Mouse (Mus musculus): ENCODE data around the gene Dlgap1. TPM values are rescaled to one million over a fixed set of nuclear protein-coding genes. Genes with fewer than 3 reads are reported as not detected.

Dlgap1 gene
- 1.7 and 2.4 TPM in 2 replicates for polyA plus RNA-seq (2016; fragmentation: Nextera tagmentation; extraction: Ambion mirVana)

DNA sequence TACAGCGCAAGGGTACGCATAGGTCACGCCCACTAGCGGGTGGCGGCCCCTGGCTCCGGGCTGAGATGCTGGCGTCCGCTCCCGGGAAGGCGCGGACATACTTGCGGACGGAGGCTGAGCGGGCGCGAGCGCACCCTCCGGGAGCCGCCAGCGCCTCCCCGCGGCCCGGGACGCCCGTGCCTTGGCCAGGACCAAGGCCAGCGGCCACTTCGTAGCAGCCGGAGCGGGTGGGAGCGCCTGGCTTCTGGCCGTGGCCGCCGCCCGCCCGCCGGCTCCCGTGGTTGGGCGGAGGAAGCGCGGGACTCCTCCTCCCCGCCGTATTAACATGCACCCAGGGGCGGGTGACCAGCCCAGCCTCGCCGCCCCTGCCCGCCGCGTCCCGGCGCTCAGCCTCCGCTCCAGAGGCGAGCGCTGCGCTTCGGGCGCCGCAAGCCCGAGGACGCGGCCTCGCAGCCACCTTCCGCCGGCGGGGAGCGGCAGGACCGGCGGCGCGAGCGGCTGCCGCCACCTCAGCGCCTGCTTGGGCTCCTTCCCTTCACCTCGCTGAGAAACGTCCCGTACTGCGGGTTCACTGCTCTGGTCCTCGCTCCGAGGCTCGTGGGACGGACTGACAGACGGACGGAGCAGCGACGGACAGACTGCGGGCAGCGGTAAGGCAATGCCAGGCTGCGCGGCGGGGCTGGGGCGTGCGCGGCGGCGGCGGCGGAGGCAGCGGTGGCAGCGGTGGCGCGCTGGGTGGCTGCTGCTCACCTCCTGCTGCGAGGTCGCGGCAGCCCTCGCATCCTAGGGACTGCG lies at the start of gene Dlgap1:
Gene Dlgap1, plus strand, starts transcription at position 53 of the 795 bp plus-strand sequence.
- peak; percentile 82 for DNase-seq (ENCODE audit: low spot score)
- Histone ChIP-seq H3K27me3 (ENCODE audit: insufficient read depth, poor library complexity, severe bottlenecking) (peaks cover 40% of the 10 kb centered on the region), H3K4me1 (replicated peaks) (peaks cover 18% of the 10 kb centered on the region), H3K27ac (peak within 1 kb of the TSS; percentile 69), H3K36me3 (no peaks in the 10 kb centered on the region), H3K4me3 (peak within 1 kb of the TSS; percentile 71), H3K9me3 (no peaks in the 10 kb centered on the region)
- under 1% methylated on average over 104 of the region's 105 CpGs for WGBS

DNA sequence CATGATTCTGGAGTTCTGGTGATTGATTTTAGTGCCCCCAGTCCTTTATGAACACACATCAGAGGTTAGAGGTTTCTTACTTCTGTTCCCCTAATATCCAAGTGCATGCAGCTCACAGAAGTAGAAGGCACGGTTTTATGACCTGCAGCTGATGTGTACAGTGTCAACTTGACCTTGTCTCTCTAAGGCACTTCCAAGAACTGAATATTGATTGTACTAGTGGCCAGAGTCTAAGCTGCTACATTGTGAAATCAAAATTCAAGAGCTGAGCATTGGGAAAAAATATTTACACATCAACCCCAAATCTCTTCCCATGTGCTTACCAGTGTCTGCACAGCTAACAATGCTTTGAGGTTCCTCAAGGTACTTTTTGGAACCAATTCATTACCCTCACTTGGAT lies 13.9 kb upstream of the Dlgap1 start:
- H3K9me3 ChIP-seq = no peaks in the 10 kb centered on the region
- H3K27me3 ChIP-seq (ENCODE audit: insufficient read depth, poor library complexity, severe bottlenecking) = no peaks in the 10 kb centered on the region
- DNase-seq (ENCODE audit: low spot score) = no peak
- whole genome bisulfite sequencing = 77% methylated on average over 1 of the region's 1 CpGs
- H3K36me3 ChIP-seq = no peaks in the 10 kb centered on the region
- no peak overlapping the region for H3K4me3 ChIP-seq
- H3K27ac ChIP-seq = no peak overlapping the region
- H3K4me1 ChIP-seq (replicated peaks) = no peaks in the 10 kb centered on the region

DNA sequence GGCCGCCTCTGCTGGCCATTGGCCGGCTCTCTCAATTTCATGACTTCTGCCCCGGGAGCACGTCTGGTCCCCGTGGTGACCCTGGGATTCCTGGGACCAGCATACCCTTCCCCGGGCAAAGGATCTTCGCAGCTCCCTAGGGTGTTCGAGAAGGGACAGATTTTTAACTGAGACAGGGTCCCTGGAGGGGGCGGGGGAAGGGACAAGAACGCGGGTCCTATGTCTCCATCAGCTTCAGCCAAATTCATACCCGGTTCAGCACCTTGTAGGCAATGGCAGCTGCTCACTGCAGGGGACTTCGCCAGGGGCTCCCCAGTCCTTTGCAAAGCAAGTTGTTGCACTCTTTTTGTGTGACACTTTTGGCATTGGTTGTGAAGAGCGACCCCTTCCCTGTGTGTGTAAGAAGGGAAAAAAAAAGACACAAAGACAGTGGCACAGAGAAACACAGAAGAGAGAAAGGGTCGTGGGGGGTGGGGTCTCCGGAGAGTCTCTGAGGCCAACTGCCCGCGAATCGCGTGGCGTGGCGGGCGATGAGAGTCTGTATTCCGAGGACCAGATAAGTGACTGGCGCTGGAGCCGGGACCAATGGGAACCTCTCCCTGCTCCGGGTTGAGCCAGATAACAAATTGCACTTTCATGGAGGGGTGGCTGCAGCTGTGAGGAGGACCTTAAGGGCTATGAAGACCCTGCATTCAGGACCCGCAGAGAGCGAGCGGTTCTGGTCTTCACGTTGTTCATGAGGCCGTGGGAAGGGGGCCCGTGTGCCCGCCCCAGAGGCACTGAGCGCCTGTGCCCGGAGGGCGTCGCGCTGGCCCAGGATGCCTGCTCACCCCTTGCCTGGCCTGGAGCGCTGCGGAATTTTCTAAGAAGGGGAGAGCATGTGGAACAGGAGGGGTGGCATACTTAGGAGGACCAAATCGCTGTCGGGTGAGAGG lies 1.2 kb downstream of the Dlgap1 start:
- Histone ChIP-seq H3K27me3 (ENCODE audit: insufficient read depth, poor library complexity, severe bottlenecking) (peaks cover 40% of the 10 kb centered on the region), H3K4me1 (replicated peaks) (peaks cover 18% of the 10 kb centered on the region), H3K9me3 (no peaks in the 10 kb centered on the region), H3K4me3 (peak overlapping the region; percentile 71), H3K27ac (peak overlapping the region; percentile 69), H3K36me3 (no peaks in the 10 kb centered on the region)
- WGBS = under 1% methylated on average over 43 of the region's 43 CpGs
- peak; percentile 35 for DNase-seq (ENCODE audit: low spot score)

DNA sequence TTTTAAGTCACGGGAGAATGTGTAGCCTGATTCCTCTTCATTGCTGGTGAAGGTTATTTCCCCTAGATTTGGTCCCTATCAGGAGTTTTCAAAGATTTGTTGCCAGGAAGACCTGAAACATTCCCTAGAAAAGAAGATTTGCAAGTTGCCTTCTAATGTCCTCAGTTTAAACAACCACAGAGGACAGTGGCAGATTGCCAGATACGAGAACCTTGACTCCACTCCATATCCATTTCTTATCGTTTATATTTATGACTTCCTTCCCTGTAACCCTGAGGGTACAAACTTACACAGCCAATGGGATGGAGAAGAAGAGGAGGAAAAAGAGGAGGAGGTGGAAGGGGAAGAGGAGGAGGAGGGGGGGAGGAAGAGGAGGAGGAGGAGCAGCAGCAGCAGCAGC lies 4.2 kb downstream of the Dlgap1 start:
- H3K36me3 ChIP-seq = no peaks in the 10 kb centered on the region
- no peaks in the 10 kb centered on the region for H3K9me3 ChIP-seq
- H3K27me3 ChIP-seq (ENCODE audit: insufficient read depth, poor library complexity, severe bottlenecking) = peaks cover 40% of the 10 kb centered on the region
- no peak for DNase-seq (ENCODE audit: low spot score)
- H3K27ac ChIP-seq = no peak overlapping the region
- WGBS = 86% methylated on average over 3 of the region's 3 CpGs
- peaks cover 18% of the 10 kb centered on the region for H3K4me1 ChIP-seq (replicated peaks)
- no peak overlapping the region for H3K4me3 ChIP-seq

DNA sequence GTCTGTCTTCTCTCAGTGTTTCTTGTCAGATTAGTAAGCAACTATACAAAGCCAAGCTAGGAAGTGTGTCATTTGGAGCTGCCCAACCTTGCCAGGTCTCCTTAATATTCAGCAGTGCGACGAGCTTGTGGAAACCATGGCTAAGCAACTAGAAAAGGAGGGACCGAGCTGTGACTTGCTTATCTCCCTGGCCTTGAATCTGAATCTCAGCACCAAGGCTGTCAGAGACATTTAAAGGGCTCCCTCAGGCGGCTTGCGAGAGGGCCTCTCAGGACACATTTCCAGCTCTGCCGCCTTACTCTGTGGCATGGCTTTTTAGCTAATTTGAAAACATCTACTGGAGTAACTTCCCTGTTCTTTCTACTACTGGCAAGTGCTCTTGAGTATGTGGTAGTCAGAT lies 5.1 kb downstream of the Dlgap1 start:
- whole genome bisulfite sequencing = 73% methylated on average over 6 of the region's 6 CpGs

DNA sequence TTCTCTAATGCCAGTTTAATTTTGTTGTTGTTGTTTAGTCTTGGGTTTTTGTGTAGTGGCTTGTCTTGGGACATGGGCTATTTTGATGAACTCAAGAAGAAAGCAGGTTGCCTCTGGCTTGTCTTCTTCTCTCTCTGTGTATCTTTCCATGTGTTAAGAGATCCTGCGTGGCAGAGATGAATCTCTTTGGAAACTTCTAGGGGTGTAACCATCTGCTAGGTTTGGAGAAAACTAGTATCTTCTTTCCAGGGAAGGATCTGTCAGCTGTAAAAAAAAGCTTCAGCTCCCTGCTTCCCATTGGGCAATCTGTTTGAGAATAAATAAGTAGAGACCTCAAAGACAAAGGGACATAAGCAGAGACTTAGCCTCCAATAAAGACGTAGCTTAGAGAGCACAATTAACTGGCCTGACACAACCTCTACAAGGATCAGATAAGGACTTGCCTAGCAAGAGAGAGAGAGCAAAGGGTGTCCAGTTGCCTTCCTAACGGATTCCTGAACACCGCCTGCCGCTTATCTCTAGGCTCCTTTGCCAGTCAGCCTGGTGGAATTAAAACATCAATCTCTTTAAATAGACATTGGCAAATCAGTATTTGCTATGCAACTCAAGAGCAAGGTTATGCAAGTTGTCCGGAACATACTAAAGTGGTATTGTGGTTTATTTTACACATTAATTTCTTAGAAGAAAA lies 13.5 kb downstream of the Dlgap1 start:
- WGBS = 86% methylated on average over 6 of the region's 6 CpGs
- no peaks in the 10 kb centered on the region for H3K27me3 ChIP-seq (ENCODE audit: insufficient read depth, poor library complexity, severe bottlenecking)
- H3K27ac ChIP-seq = no peak overlapping the region
- H3K36me3 ChIP-seq = no peaks in the 10 kb centered on the region
- DNase-seq (ENCODE audit: low spot score) = no peak
- no peaks in the 10 kb centered on the region for H3K9me3 ChIP-seq
- no peaks in the 10 kb centered on the region for H3K4me1 ChIP-seq (replicated peaks)
- H3K4me3 ChIP-seq = no peak overlapping the region

More for the DNA sequence above, 5.1 kb downstream of the Dlgap1 start:
- peaks cover 40% of the 10 kb centered on the region for H3K27me3 ChIP-seq (ENCODE audit: insufficient read depth, poor library complexity, severe bottlenecking)
- H3K36me3 ChIP-seq = no peaks in the 10 kb centered on the region
- peaks cover 15% of the 10 kb centered on the region for H3K4me1 ChIP-seq (replicated peaks)
- H3K4me3 ChIP-seq = no peak overlapping the region
- no peak overlapping the region for H3K27ac ChIP-seq
- H3K9me3 ChIP-seq = no peaks in the 10 kb centered on the region
- DNase-seq (ENCODE audit: low spot score) = no peak

DNA sequence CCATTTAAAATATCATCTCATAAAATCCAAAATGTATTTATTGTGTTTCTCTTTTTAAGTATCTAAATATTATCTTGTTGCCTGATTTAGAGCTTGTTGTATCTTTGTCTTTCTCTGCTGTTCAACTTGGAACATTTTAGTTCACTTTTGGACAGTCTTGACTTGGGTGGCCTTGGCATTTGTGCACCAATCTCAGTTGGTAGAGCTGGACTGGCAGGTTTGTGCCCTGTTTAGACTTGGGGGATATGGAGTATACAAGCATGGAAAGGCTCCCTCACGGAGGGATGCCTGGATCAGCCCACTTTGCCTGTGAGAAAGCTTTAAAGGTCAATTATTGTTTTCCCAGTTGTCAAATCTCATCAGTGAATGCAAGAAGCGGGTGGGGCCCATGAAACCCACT lies 27.5 kb downstream of the Dlgap1 start:
- H3K27me3 ChIP-seq (ENCODE audit: insufficient read depth, poor library complexity, severe bottlenecking) = no peaks in the 10 kb centered on the region
- DNase-seq (ENCODE audit: low spot score) = no peak
- H3K27ac ChIP-seq = no peak overlapping the region
- no peaks in the 10 kb centered on the region for H3K36me3 ChIP-seq
- no peak overlapping the region for H3K4me3 ChIP-seq
- H3K4me1 ChIP-seq (replicated peaks) = no peaks in the 10 kb centered on the region
- H3K9me3 ChIP-seq = no peaks in the 10 kb centered on the region
- 79% methylated on average over 2 of the region's 2 CpGs for WGBS

DNA sequence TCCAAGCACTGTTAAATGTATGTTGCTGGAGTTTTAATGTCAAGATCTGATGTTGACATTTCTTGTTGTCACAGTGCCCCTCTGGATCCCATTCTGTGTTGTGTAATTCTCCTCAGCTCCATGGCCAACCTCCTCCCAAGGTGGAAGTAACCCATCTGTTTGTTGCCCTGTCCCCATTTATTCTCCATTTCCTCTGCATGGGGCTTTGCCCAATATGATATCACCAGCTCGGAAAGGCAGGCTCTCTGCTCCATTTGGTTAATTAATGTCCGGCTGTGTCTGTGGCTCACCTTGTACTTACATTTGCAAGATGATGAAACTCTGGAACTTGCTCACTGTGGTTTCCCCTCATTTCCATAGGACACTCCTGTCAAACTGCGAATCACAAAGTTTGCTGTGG lies 33.2 kb downstream of the Dlgap1 start:
- 86% methylated on average over 3 of the region's 3 CpGs for WGBS
- no peak overlapping the region for H3K4me3 ChIP-seq
- H3K27me3 ChIP-seq (ENCODE audit: insufficient read depth, poor library complexity, severe bottlenecking) = no peaks in the 10 kb centered on the region
- no peak for DNase-seq (ENCODE audit: low spot score)
- no peak overlapping the region for H3K27ac ChIP-seq
- no peaks in the 10 kb centered on the region for H3K9me3 ChIP-seq
- no peaks in the 10 kb centered on the region for H3K36me3 ChIP-seq
- no peaks in the 10 kb centered on the region for H3K4me1 ChIP-seq (replicated peaks)

DNA sequence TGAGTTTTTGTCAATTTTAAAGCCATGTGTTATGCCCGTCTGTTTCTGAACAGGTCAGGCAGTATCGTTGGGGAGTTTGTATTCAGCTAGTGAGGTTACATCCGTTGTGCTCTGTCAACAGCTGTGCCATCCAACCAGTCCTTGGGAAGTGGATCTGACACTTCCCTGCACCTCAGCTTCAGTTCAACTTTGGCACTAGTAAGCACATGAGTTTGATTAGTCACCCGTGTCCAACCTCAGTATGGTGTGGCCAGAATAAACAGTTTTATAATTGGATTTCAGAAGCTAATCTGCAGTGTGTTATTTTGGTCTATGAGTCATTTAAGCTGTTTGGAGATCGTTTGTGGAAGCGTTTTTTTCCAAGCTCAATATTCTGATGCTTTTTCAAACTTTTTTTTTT lies 35.8 kb downstream of the Dlgap1 start:
- Histone ChIP-seq H3K27ac (no peak overlapping the region), H3K27me3 (ENCODE audit: insufficient read depth, poor library complexity, severe bottlenecking) (no peaks in the 10 kb centered on the region), H3K4me3 (no peak overlapping the region), H3K9me3 (no peaks in the 10 kb centered on the region), H3K4me1 (replicated peaks) (no peaks in the 10 kb centered on the region), H3K36me3 (no peaks in the 10 kb centered on the region)
- no peak for DNase-seq (ENCODE audit: low spot score)
- WGBS = 85% methylated on average over 6 of the region's 6 CpGs

DNA sequence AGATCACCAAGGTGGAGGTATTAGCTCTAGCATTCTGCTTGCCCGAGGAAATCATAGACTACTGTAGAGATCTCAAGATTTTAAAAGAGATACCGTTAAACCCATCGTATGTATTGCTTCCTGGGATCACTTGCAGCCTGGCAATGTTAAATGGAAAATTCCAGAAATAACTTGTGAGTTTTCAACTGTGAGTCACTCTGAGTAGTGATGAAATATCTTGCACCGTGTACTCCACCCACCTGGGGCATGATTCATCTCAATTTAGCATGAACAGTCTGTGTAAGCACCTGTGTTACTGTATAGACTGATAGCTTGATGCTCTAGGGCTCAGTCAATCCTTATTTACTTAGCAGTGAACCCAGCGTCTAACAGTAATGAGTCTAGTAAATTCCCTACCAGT lies 38.7 kb downstream of the Dlgap1 start:
- WGBS = 91% methylated on average over 5 of the region's 5 CpGs
- Histone ChIP-seq H3K27ac (no peak overlapping the region), H3K27me3 (ENCODE audit: insufficient read depth, poor library complexity, severe bottlenecking) (no peaks in the 10 kb centered on the region), H3K9me3 (no peaks in the 10 kb centered on the region), H3K4me1 (replicated peaks) (no peaks in the 10 kb centered on the region), H3K4me3 (no peak overlapping the region), H3K36me3 (no peaks in the 10 kb centered on the region)
- no peak for DNase-seq (ENCODE audit: low spot score)

DNA sequence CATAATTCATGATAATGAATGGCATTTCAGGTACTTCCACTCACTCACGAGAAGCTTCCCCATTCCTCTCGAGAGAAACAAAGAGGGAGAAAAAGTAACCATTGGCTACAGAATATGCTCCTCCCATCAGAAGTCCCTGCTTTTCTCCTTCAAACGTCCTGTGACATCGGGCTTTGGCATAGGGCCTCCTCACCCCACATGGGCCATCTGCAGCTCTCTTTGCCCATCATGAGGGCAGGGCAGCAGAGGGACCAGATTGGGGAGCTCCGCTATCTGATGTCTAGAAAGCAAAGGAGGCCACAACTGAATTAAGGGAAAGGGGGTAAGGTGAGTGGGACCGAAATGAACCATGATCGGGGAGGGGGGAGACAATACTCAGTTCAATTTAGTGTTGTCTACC lies 47.6 kb downstream of the Dlgap1 start:
- Histone ChIP-seq H3K27ac (no peak overlapping the region), H3K27me3 (ENCODE audit: insufficient read depth, poor library complexity, severe bottlenecking) (no peaks in the 10 kb centered on the region), H3K36me3 (no peaks in the 10 kb centered on the region), H3K9me3 (no peaks in the 10 kb centered on the region), H3K4me3 (no peak overlapping the region), H3K4me1 (replicated peaks) (no peaks in the 10 kb centered on the region)
- DNase-seq (ENCODE audit: low spot score) = no peak
- 74% methylated on average over 7 of the region's 7 CpGs for whole genome bisulfite sequencing

DNA sequence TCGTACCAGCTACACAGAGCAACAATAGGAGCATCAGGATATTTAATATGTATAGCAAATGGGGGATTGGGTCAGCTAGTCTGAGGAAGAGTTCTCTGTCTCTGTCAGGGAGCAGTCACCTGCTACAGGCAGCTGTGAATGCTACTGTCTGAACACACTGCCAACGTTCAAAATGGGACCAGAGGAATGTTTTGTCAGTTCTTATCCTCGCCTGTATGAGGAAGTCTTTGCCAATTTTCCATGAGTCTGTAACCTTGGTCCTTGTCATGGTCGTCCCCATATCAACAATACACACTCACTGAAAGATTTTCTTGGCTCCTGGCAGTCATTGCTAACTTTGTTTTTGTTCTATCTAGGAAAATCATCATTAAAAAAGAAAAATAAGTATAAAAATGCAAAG lies 51.5 kb downstream of the Dlgap1 start:
- WGBS = 78% methylated on average over 4 of the region's 4 CpGs
- DNase-seq (ENCODE audit: low spot score) = no peak

More for the DNA sequence above, 51.5 kb downstream of the Dlgap1 start:
- Histone ChIP-seq H3K4me3 (no peak overlapping the region), H3K4me1 (replicated peaks) (no peaks in the 10 kb centered on the region), H3K27me3 (ENCODE audit: insufficient read depth, poor library complexity, severe bottlenecking) (no peaks in the 10 kb centered on the region), H3K9me3 (no peaks in the 10 kb centered on the region), H3K36me3 (no peaks in the 10 kb centered on the region), H3K27ac (no peak overlapping the region)
